Mouse (Mus musculus): ENCODE results near the gene Marveld1. TPM values are rescaled to one million over a fixed set of nuclear protein-coding genes. Genes with fewer than 3 reads are reported as not detected.

Gene Marveld1
- total and polyA plus RNA-seq, 3 experiments = 9.7 to 24.4 TPM; not detected in 1

GRCm38 (mm10) chr19:42176841-42177240, 29.6 kb downstream of the Marveld1 start (continued):
- TF ChIP-seq POLR2AphosphoS5 (IDR thresholded peaks at IDR 0.05; ENCODE audit: borderline replicate concordance, low read depth, low read length) = no peak
- no peak for TF ChIP-seq E2F4 (IDR thresholded peaks at IDR 0.05; ENCODE audit: borderline replicate concordance, low read depth, low read length)

GRCm38 (mm10) chr19:42177461-42177860, 30.3 kb downstream of the Marveld1 start:
- Histone ChIP-seq H3K9me3 (replicated peaks; ENCODE audit: insufficient read depth, low read length) (no peaks in the 10 kb centered on the region), H3K9ac (ENCODE audit: control insufficient read depth, low read depth, low read length, poor library complexity, severe bottlenecking) (peak overlapping the region; percentile 40), H3K4me3 (ENCODE audit: control insufficient read depth in 1 of 2, insufficient read depth in 1 of 2, low read depth in 2 of 2, low read length in 2 of 2) (peak overlapping the region; percentile 1 to 15; a peak in 2 of 4 replicates), H3K27ac (ENCODE audit: control insufficient read depth, low read depth, low read length) (peak overlapping the region; percentile 85), H3K36me3 (ENCODE audit: control insufficient read depth in 1 of 2, insufficient read depth in 2 of 2, low read length in 2 of 2) (peaks cover 4 to 27% of the 10 kb centered on the region in 2 experiments), H3K79me2 (ENCODE audit: control insufficient read depth, insufficient read depth, low read length, poor library complexity) (peaks cover 2% of the 10 kb centered on the region; the same call in 1 of the 2 replicates), H3K27me3 (ENCODE audit: control insufficient read depth in 1 of 2, insufficient read depth in 2 of 2, low read length in 2 of 2) (no peaks in the 10 kb centered on the region), H3K4me1 (ENCODE audit: control insufficient read depth in 1 of 2, insufficient read depth in 2 of 2, low read length in 2 of 2) (peaks cover 22 to 27% of the 10 kb centered on the region in 2 experiments)
- DNase-seq (ENCODE audit: low read depth, low spot score) = peak; percentile 77
- TF ChIP-seq USF2 (IDR thresholded peaks at IDR 0.05; ENCODE audit: borderline replicate concordance in 1 of 2, insufficient read depth in 1 of 2, low read depth in 1 of 2, low read length in 2 of 2) (0 out of 4 replicates have a peak, but pooled peaks of 1 of the 2 experiments have one; percentile 23), E2F4 (IDR thresholded peaks at IDR 0.05; ENCODE audit: borderline replicate concordance, low read depth, low read length) (no peak), POLR2AphosphoS5 (IDR thresholded peaks at IDR 0.05; ENCODE audit: borderline replicate concordance, low read depth, low read length) (peak; percentile 45; the same call in 1 of the 2 replicates), SIN3A (IDR thresholded peaks at IDR 0.05; ENCODE audit: low read length) (no peak; the same call in 1 of the 2 replicates), GABPA (IDR thresholded peaks at IDR 0.05; ENCODE audit: low read depth, low read length) (no peak), NRF1 (IDR thresholded peaks at IDR 0.05; ENCODE audit: insufficient read depth, low read depth, low read length, poor library complexity, severe bottlenecking) (0 out of 2 replicates have a peak, but pooled peaks have one; percentile 7), CHD1 (IDR thresholded peaks at IDR 0.05; ENCODE audit: low read depth, low read length) (no peak), JUND (IDR thresholded peaks at IDR 0.05; ENCODE audit: low read depth, low read length) (no peak), ELF1 (IDR thresholded peaks at IDR 0.05; ENCODE audit: low read depth, low read length) (0 out of 2 replicates have a peak, but pooled peaks have one; percentile 8), POLR2AphosphoS2 (IDR thresholded peaks at IDR 0.05; ENCODE audit: low read length) (no peak), MYB (IDR thresholded peaks at IDR 0.05; ENCODE audit: low read depth, low read length) (no peak), RCOR1 (IDR thresholded peaks at IDR 0.05; ENCODE audit: low read depth, low read length) (peak; percentile 95), BHLHE40 (IDR thresholded peaks at IDR 0.05; ENCODE audit: borderline replicate concordance, low read depth, low read length) (peak; percentile 81), EP300 (IDR thresholded peaks at IDR 0.05; ENCODE audit: low read depth in 1 of 2, low read length in 2 of 2) (peak; percentile 51 to 71; a peak in 3 of 4 replicates), MAFK (IDR thresholded peaks at IDR 0.05; ENCODE audit: borderline replicate concordance, low read depth, low read length) (no peak), POLR2A (IDR thresholded peaks at IDR 0.05; ENCODE audit: control insufficient read depth in 1 of 2, insufficient read depth in 1 of 2, low read depth in 1 of 2, low read length in 2 of 2, poor library complexity in 1 of 2) (0 out of 4 replicates have a peak, but pooled peaks of 1 of the 2 experiments have one; percentile 7), SMC3 (IDR thresholded peaks at IDR 0.05; ENCODE audit: low read depth, low read length) (no peak), MAX (IDR thresholded peaks at IDR 0.05; ENCODE audit: low read length) (no peak), ZMIZ1 (IDR thresholded peaks at IDR 0.05; ENCODE audit: low read depth, low read length) (no peak), NELFE (IDR thresholded peaks at IDR 0.05; ENCODE audit: low read depth, low read length) (no peak), MAZ (IDR thresholded peaks at IDR 0.05; ENCODE audit: low read depth, low read length) (0 out of 2 replicates have a peak, but pooled peaks have one; percentile 57), ZNF384 (IDR thresholded peaks at IDR 0.05; ENCODE audit: low read depth, low read length) (no peak), HCFC1 (IDR thresholded peaks at IDR 0.05; ENCODE audit: low read depth, low read length) (no peak), CTCF (IDR thresholded peaks at IDR 0.05 in 2 of 3, conservative IDR thresholded peaks at IDR 0.05 in 1 of 3; ENCODE audit: control insufficient read depth in 1 of 3, insufficient read depth in 1 of 3, low read depth in 2 of 3, low read length in 3 of 3, poor library complexity in 1 of 3, severe bottlenecking in 1 of 3) (no peak), ZKSCAN1 (IDR thresholded peaks at IDR 0.05; ENCODE audit: low read depth, low read length) (no peak), MXI1 (IDR thresholded peaks at IDR 0.05; ENCODE audit: low read depth, low read length) (peak; percentile 56; the same call in 1 of the 2 replicates), GATA1 (IDR thresholded peaks at IDR 0.05; ENCODE audit: low read depth, low read length) (peak; percentile 78), TBP (IDR thresholded peaks at IDR 0.05; ENCODE audit: low read depth, low read length) (no peak), CHD2 (IDR thresholded peaks at IDR 0.05; ENCODE audit: low read length) (no peak), TCF12 (IDR thresholded peaks at IDR 0.05; ENCODE audit: low read depth, low read length) (peak; percentile 89), USF1 (IDR thresholded peaks at IDR 0.05; ENCODE audit: low read depth, low read length) (peak; percentile 73), MYC (IDR thresholded peaks at IDR 0.05; ENCODE audit: low read depth, low read length) (no peak), ETS1 (IDR thresholded peaks at IDR 0.05; ENCODE audit: low read depth, low read length) (peak; percentile 86), MEF2A (IDR thresholded peaks at IDR 0.05; ENCODE audit: extremely low read depth, insufficient replicate concordance, low read depth, low read length, poor library complexity, severe bottlenecking) (no peak)

Measured in MEL (cell line).